Mouse (Mus musculus): Measurements from ENCODE around the gene Gm2163.
"Not testable (repeated sequence)": the region's sequence is repeated elsewhere in the genome, so short reads cannot be mapped to it uniquely, and the experiment has no call there.

The Gm2163 gene

DNA sequence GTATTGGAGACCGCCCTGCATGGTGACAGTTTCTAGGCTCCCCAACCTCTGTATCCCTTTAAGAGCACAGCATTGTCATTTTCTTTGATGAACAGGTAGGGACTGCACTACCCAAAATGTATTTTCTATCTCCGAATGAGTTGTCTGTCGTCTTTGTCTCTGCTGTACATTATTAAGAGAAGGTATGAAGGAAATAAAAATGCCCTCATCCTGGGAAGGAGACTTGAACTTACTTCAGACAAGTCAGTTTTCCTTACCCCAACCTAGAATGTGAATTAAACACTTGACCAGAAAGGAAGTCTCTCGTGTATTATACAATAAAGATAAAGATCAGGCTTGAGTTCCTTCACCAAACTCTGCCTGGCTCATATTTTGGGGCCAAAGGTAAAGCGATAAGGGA is at the start of gene Gm2163:
Gene Gm2163 (plus strand): TSS at position 301 of the 400 bp plus-strand sequence.
- DNase-seq (ENCODE audit: low spot score in 2 of 2), result not testable (repeated sequence)

GRCm38 (mm10) chr4:42439078-42439477 is 27.5 kb upstream of the Gm2163 start, which contains the start of gene Gm21586:
Gene Gm21586 (plus strand): TSS chr4:42439378.
- not testable (repeated sequence) for DNase-seq (ENCODE audit: low spot score in 2 of 2)

GRCm38 (mm10) chr4:42528075-42528474 is 61.5 kb downstream of the Gm2163 start, which contains the start of gene Fam205a2:
Gene Fam205a2 (minus strand): TSS chr4:42528175.
- not testable (repeated sequence) for DNase-seq (ENCODE audit: low spot score in 2 of 2)

- DNase-seq (ENCODE audit: low spot score in 2 of 2), result not testable (repeated sequence)
These were observed 145.3 kb downstream of the Gm2163 start, which contains the start of gene Gm10591 for GRCm38 (mm10) chr4:42611895-42612294. Gene Gm10591 (plus strand): TSS chr4:42612195.

- not testable (repeated sequence) for DNase-seq (ENCODE audit: low spot score in 2 of 2)
These were observed 162.9 kb downstream of the Gm2163 start, which contains the start of gene Gm2564 for GRCm38 (mm10) chr4:42629419-42629818. Gene Gm2564 (plus strand): TSS chr4:42629719.
